Mouse (Mus musculus) limb, embryonic 15.5 days (tissue): ENCODE measurements around the gene Rnf180. TPM values are rescaled to one million over a fixed set of nuclear protein-coding genes. Genes with fewer than 3 reads are reported as not detected.

Experiments
- ATAC-seq: fragments of 200-750 bp; cut with Nextera tagmentation; 2 replicates; pipeline ENCODE4 v1.8.0; 2017; ENCODE audit warnings: low read depth, moderate TSS enrichment; ENCODE audit not compliant: insufficient number of reproducible peaks, low FRiP score, low TSS enrichment
- H3K27ac ChIP-seq: fragments of 300-500 bp; sonication (generic); 2 replicates; pipeline ENCODE4 v1.5.1; 2015; ENCODE audit warnings: moderate library complexity, mild to moderate bottlenecking, inconsistent platforms
- H3K27me3 ChIP-seq: fragments of 300-500 bp; sonication (generic); 2 replicates; pipeline ENCODE4 v1.6.1; 2015; ENCODE audit warnings: inconsistent platforms
- H3K36me3 ChIP-seq: fragments of 300-500 bp; sonication (generic); 2 replicates; pipeline ENCODE4 v1.6.1; 2015; ENCODE audit warnings: inconsistent platforms
- H3K4me1 ChIP-seq: fragments of 300-500 bp; sonication (generic); 2 replicates; pipeline ENCODE4 v1.6.1; 2015; ENCODE audit warnings: inconsistent platforms
- H3K4me2 ChIP-seq: fragments of 300-500 bp; sonication (generic); 2 replicates; pipeline ENCODE4 v1.6.1; 2015; ENCODE audit warnings: mild to moderate bottlenecking, inconsistent platforms
- H3K4me3 ChIP-seq: fragments of 300-500 bp; sonication (generic); 2 replicates; pipeline ENCODE4 v1.5.1; 2015; ENCODE audit warnings: mild to moderate bottlenecking, inconsistent platforms
- H3K9ac ChIP-seq: fragments of 300-500 bp; sonication (generic); 2 replicates; pipeline ENCODE4 v1.6.1; 2015; ENCODE audit warnings: inconsistent platforms
- H3K9me3 ChIP-seq: fragments of 300-500 bp; sonication (generic); 2 replicates; pipeline ENCODE4 v1.6.1; 2016; ENCODE audit warnings: inconsistent platforms
- WGBS: fragments of 180-500 bp; shearing (Covaris S2); methylation state at CpG from one replicate; pipeline ENCODE4 v1.1.7; 2015; 5-methylcytosine and 5-hydroxymethylcytosine counted together
- polyA plus RNA-seq: library from polyadenylated mRNA; unstranded; fragments of >200 nt; fragmentation: Nextera tagmentation; extraction: Ambion mirVana; gene quantifications from 2 replicates; pipeline ENCODE4 v1.2.1, GENCODE M21; 2015

The Rnf180 gene
- polyA plus RNA-seq, 1 experiment from 2014 or later = 7.7 TPM

DNA sequence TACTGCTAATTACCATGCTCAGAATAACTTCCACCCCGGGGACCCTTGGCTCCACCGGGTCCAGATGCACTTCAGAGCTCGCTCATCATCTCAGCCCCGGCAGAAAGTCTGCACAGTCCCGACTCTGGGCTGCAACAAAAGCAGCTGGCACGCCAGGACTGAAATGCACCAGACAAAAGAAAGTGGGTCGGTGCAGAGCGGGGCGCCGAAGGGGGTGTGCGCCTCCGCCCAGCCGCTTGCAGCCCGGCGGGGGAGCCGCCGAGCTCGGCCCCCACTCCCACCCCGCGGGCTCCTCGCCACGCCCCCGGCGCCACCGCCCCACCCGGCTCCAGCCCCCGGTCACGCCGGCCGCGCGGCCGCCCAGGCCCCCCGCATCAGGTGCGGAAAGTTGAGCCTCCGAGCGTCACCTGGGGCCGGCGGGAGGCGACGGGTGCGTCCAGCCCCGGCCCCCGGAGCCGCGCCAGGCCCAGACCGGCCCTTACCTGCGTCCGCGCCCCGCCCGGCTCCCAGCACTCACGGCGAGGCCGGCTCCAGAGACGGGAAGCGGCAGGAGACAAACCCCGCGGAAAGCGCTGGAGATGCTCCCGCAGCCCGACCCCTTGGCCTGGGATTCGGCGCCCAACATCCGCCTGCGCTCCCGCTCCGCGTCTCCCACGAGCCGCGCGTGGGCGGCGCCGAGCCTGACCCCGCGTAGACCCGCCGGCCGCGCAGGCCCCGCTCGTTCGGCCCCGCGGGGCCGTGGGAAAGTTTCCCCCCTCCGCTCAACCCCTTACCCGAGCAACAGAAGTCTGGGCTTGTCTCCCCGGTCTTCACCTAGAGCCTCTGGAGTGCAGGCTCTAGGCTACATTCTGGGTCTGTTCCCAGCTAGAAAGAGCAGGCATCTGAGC lies 591 bp downstream of the Rnf180 start:
- no peaks in the 10 kb centered on the region for H3K27me3 ChIP-seq
- under 1% methylated on average over 73 of the region's 91 CpGs for WGBS
- peak overlapping the region; percentile 65 for H3K4me3 ChIP-seq
- peak; percentile 78 for ATAC-seq
- peaks cover 7% of the 10 kb centered on the region for H3K4me1 ChIP-seq
- H3K9ac ChIP-seq = peak overlapping the region; percentile 54
- H3K4me2 ChIP-seq = peak overlapping the region; percentile 77
- no peaks in the 10 kb centered on the region for H3K36me3 ChIP-seq
- H3K9me3 ChIP-seq = no peaks in the 10 kb centered on the region
- H3K27ac ChIP-seq = peak overlapping the region; percentile 28; the same call in 1 of the 2 replicates

GRCm38 (mm10) chr13:105291816-105292215 lies 2.8 kb downstream of the Rnf180 start:
- WGBS = 20% methylated on average over 4 of the region's 4 CpGs
- no peak overlapping the region for H3K4me3 ChIP-seq
- H3K4me2 ChIP-seq = 0 out of 2 replicates have a peak overlapping the region, but pooled peaks have one; percentile 17
- ATAC-seq = no peak
- H3K4me1 ChIP-seq = peaks cover 7% of the 10 kb centered on the region
- H3K9ac ChIP-seq = no peak overlapping the region
- no peaks in the 10 kb centered on the region for H3K36me3 ChIP-seq
- no peaks in the 10 kb centered on the region for H3K9me3 ChIP-seq
- H3K27me3 ChIP-seq = no peaks in the 10 kb centered on the region
- no peak overlapping the region for H3K27ac ChIP-seq

DNA sequence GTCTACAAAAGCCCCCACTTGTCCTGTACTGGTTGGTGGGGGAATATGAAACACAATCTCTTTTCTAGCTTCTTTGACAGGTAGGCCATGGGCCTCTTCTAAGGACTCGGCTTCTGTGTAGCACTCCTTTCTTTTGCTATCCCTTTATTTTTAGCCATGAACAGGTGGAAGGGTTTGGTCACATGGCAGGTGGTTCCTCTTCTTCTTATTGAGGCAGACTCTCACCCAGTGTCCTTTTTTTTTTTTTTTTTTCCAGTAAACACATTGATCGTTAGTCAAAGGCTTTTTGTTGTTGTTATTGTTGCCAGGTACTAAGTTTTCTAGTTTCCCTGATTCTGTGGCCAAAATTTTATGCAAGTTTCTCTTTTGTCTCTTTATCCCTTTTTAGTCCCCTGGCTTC lies 4.0 kb downstream of the Rnf180 start:
- H3K27me3 ChIP-seq = no peaks in the 10 kb centered on the region
- H3K4me2 ChIP-seq = no peak overlapping the region
- no peaks in the 10 kb centered on the region for H3K36me3 ChIP-seq
- 85% methylated on average over 2 of the region's 2 CpGs for WGBS
- ATAC-seq = no peak
- peaks cover 7% of the 10 kb centered on the region for H3K4me1 ChIP-seq
- no peak overlapping the region for H3K4me3 ChIP-seq
- no peak overlapping the region for H3K9ac ChIP-seq
- H3K9me3 ChIP-seq = no peaks in the 10 kb centered on the region
- no peak overlapping the region for H3K27ac ChIP-seq

DNA sequence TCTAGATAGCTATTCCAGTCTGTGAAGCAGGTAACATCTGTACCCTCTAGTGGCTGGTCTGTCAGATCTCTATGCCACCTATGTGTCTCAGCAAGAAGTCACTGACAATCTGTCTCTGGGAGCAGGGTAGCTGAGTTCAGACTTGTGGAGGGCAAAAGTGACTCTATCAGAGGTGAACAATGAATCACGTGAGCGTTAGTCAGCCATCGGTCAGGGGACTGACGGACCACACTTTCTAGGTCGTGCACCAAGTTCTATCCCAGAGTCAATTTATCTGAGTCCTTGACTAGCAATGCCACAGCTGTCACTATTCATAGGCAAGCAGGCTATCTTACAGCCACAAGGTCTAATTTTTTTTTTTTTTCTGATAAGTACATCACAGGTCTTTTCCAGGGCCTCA lies 4.6 kb downstream of the Rnf180 start:
- no peaks in the 10 kb centered on the region for H3K9me3 ChIP-seq
- ATAC-seq = no peak
- no peaks in the 10 kb centered on the region for H3K27me3 ChIP-seq
- H3K4me1 ChIP-seq = peaks cover 7% of the 10 kb centered on the region
- no peak overlapping the region for H3K9ac ChIP-seq
- H3K4me2 ChIP-seq = no peak overlapping the region
- no peak overlapping the region for H3K4me3 ChIP-seq
- H3K27ac ChIP-seq = no peak overlapping the region
- H3K36me3 ChIP-seq = no peaks in the 10 kb centered on the region
- WGBS = 95% methylated on average over 5 of the region's 5 CpGs

DNA sequence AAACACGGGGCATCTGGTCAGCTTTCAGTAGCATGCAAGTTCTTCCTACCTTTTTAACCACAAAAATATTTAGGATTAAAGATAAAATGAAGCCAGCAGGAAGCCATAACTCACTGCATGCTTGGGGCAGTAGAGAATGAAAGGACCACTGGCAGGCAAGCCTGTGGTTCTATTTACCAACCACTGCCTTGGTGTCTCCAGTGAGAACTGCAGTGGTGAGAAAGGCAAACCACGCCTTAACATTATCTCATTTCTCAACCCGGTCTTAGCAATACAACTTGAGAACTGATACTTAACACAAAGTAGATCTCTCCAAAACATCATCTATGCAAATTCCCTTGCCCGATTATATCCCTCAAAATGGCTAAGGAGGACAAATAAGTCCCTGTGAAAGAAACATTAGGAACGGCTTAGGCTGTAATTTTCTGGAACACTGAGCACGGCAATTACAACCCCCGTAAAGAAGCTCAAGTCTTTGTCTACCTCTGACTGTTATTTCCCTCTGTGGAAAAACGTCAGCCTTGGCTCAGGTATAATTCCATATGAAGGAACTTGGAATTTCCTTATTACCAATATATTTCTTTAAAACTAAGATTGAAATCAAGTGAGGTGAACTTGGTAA lies 15.1 kb downstream of the Rnf180 start:
- Histone ChIP-seq H3K4me1 (no peaks in the 10 kb centered on the region), H3K9ac (no peak overlapping the region), H3K36me3 (no peaks in the 10 kb centered on the region), H3K27ac (no peak overlapping the region), H3K4me2 (no peak overlapping the region), H3K9me3 (no peaks in the 10 kb centered on the region), H3K27me3 (no peaks in the 10 kb centered on the region), H3K4me3 (no peak overlapping the region)
- 59% methylated on average over 8 of the region's 8 CpGs for WGBS
- no peak for ATAC-seq

DNA sequence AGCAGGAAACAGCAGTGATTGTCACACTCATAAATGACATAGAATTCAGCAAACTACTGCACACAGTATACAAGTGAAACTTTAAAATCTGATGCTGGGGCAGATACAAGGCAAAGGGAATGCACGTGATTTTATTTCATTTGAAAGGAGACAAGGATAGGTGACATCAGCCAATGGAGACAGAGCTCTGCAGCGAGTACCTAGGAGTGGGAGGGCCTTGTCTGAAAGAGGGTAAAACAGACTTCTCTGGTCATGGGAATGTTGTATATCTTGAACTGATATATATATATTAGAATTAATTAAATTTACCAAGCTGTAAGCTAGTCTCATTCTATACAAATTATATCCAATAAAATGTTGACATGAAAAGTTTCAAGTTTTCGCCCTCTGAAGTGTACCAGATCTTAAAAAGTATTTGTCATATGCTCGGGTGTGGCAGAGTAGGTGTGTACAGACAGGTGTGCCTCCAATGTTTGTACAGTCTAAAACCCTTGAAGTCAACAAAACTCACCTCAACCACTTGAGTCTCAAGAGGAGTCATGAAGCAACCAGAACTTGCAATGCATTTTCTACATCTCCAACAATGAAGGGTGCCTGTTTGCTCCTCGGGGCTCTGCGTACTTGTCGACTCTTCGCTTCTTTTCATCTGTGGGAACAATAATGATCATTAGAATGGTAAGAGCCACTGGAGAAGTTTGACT lies 24.1 kb downstream of the Rnf180 start:
- Histone ChIP-seq H3K36me3 (no peaks in the 10 kb centered on the region), H3K9me3 (no peaks in the 10 kb centered on the region; the same call in 1 of the 2 replicates), H3K9ac (no peak overlapping the region), H3K4me3 (no peak overlapping the region), H3K27me3 (no peaks in the 10 kb centered on the region), H3K4me2 (no peak overlapping the region), H3K4me1 (no peaks in the 10 kb centered on the region), H3K27ac (no peak overlapping the region)
- WGBS = 93% methylated on average over 8 of the region's 8 CpGs
- ATAC-seq = no peak

DNA sequence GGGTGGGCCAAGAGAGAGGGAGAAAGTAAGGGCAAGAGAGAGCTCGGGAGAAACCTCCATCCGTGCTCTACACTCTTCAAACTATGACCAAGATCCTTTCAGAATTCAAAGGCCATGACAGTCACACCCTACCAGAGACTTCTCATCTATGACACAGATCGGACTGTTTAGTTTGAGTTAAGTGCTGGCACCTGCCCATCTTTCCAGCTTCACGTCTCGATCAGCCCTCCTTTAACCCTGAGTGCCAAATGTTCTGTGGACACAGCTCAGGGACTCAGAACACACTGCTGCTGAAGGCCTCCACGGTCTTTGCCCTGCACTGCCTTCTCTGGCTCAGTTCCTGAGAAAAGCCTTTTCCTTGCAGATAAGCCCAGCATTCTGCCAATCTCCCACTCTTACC lies 27.2 kb downstream of the Rnf180 start:
- no peaks in the 10 kb centered on the region for H3K27me3 ChIP-seq
- ATAC-seq = no peak
- H3K9ac ChIP-seq = no peak overlapping the region
- H3K9me3 ChIP-seq = no peaks in the 10 kb centered on the region; the same call in 1 of the 2 replicates
- H3K4me1 ChIP-seq = no peaks in the 10 kb centered on the region
- no peak overlapping the region for H3K4me3 ChIP-seq
- no peaks in the 10 kb centered on the region for H3K36me3 ChIP-seq
- H3K27ac ChIP-seq = no peak overlapping the region
- no peak overlapping the region for H3K4me2 ChIP-seq
- WGBS = 75% methylated on average over 6 of the region's 6 CpGs

DNA sequence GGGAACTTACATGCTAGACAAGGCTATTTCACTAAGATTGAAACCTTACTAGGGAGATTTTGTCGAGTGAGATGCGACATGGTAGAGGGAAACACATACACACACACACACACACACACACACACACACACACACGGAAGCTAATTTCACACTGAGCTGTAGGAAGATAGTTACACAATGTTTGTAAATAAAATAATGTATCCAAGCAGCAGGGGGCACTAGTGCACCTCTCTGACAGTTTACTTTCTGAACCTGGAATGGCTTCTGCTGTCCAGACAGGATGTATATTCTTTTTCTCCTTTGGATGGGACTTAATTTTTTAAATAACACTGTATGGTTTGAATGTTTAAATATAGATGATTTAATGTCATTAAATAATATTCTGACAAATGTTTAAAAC lies 27.9 kb downstream of the Rnf180 start:
- WGBS = 48% methylated on average over 3 of the region's 3 CpGs
- ATAC-seq = no peak

GRCm38 (mm10) chr13:105256757-105257433 lies 37.7 kb downstream of the Rnf180 start:
- H3K36me3 ChIP-seq = no peaks in the 10 kb centered on the region
- ATAC-seq = no peak
- WGBS = 79% methylated on average over 4 of the region's 4 CpGs
- H3K9ac ChIP-seq = no peak overlapping the region
- H3K4me3 ChIP-seq = no peak overlapping the region
- no peaks in the 10 kb centered on the region for H3K27me3 ChIP-seq
- no peaks in the 10 kb centered on the region for H3K4me1 ChIP-seq
- no peaks in the 10 kb centered on the region for H3K9me3 ChIP-seq
- H3K4me2 ChIP-seq = no peak overlapping the region
- H3K27ac ChIP-seq = no peak overlapping the region

More for the DNA sequence above, 27.9 kb downstream of the Rnf180 start:
- Histone ChIP-seq H3K9me3 (no peaks in the 10 kb centered on the region), H3K36me3 (no peaks in the 10 kb centered on the region), H3K4me2 (no peak overlapping the region), H3K4me1 (no peaks in the 10 kb centered on the region), H3K9ac (no peak overlapping the region), H3K27ac (no peak overlapping the region), H3K27me3 (no peaks in the 10 kb centered on the region), H3K4me3 (no peak overlapping the region)

DNA sequence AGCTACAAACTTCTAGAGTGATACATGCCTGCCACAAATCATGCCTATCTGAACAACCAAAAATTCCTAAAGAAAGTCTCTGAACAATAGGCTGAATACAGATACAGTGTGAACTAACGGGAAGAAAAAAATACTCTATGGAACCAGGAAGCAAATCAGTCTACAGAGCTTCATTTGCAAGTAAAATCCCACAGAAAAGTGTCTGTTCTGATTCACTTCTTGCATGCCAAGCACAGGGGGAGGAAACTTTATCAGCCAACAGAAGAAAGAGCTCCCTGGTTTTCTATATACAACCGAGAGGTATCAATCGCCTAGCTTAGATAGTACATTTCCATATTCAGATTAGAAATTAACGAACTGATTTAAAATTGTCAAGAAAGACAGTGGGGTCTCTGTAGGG lies 43.8 kb downstream of the Rnf180 start:
- ATAC-seq = no peak
- Histone ChIP-seq H3K4me1 (no peaks in the 10 kb centered on the region), H3K4me2 (no peak overlapping the region), H3K27ac (no peak overlapping the region), H3K27me3 (no peaks in the 10 kb centered on the region), H3K36me3 (no peaks in the 10 kb centered on the region), H3K4me3 (no peak overlapping the region), H3K9ac (no peak overlapping the region), H3K9me3 (no peaks in the 10 kb centered on the region)
- 82% methylated on average over 4 of the region's 4 CpGs for WGBS

GRCm38 (mm10) chr13:105250264-105250663 lies 44.4 kb downstream of the Rnf180 start:
- no peaks in the 10 kb centered on the region for H3K27me3 ChIP-seq

More at GRCm38 (mm10) chr13:105250264-105250663, 44.4 kb downstream of the Rnf180 start:
- Histone ChIP-seq H3K9me3 (no peaks in the 10 kb centered on the region), H3K4me1 (no peaks in the 10 kb centered on the region), H3K4me2 (no peak overlapping the region), H3K9ac (no peak overlapping the region), H3K4me3 (no peak overlapping the region), H3K36me3 (no peaks in the 10 kb centered on the region), H3K27ac (no peak overlapping the region)
- no peak for ATAC-seq
- WGBS = 75% methylated on average over 9 of the region's 9 CpGs
